Mouse (Mus musculus): ENCODE data around the gene Cmtr2. TPM values are rescaled to one million over a fixed set of nuclear protein-coding genes. Genes with fewer than 3 reads are reported as not detected.

The Cmtr2 gene
- 10.5 and 11.3 TPM in 2 replicates for polyA plus RNA-seq (2016; fragmentation: Nextera tagmentation; extraction: Ambion mirVana)

DNA sequence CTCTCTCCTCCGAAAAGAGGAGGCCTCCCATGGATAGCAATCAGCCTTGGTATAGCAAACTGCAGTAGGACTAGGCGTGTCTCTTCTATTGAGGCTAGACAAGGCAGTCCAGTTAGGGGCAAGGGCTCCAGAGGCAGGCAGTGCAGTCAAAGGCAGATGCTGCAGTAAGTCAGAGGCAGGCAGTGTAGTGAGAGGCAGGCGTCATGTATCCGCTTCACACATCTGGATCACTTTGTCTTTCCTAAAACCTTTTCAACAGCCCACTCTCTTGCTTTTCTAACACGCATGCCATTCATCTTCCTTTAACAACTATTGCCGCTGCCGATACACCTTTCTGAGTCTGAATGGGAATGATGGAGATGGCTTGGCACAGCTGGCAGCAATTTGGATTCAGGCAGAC lies at the start of gene Cmtr2:
Cmtr2 (plus strand) TSS at position 301 of the 400 bp plus-strand sequence.
- Histone ChIP-seq H3K36me3 (no peaks in the 10 kb centered on the region), H3K9me3 (replicated peaks) (no peaks in the 10 kb centered on the region), H3K4me1 (peaks cover 13% of the 10 kb centered on the region), H3K4me3 (no peak within 1 kb of the TSS), H3K27me3 (no peaks in the 10 kb centered on the region), H3K27ac (no peak within 1 kb of the TSS), H3K9ac (no peak within 1 kb of the TSS), H3K4me2 (replicated peaks) (no peak within 1 kb of the TSS)
- no peak for ATAC-seq (ENCODE audit: low FRiP score)
- WGBS, result 74% methylated on average over 7 of the region's 7 CpGs

GRCm38 (mm10) chr8:110166270-110166669 lies 49.2 kb upstream of the Cmtr2 start:
- peaks cover 28% of the 10 kb centered on the region for H3K27me3 ChIP-seq
- no peaks in the 10 kb centered on the region for H3K36me3 ChIP-seq
- H3K4me2 ChIP-seq (replicated peaks), result no peak overlapping the region
- no peak overlapping the region for H3K9ac ChIP-seq
- 78% methylated on average over 8 of the region's 8 CpGs for WGBS
- peaks cover 4% of the 10 kb centered on the region for H3K4me1 ChIP-seq
- no peak for ATAC-seq (ENCODE audit: low FRiP score)
- H3K27ac ChIP-seq, result no peak overlapping the region
- no peak overlapping the region for H3K4me3 ChIP-seq
- no peaks in the 10 kb centered on the region for H3K9me3 ChIP-seq (replicated peaks)

DNA sequence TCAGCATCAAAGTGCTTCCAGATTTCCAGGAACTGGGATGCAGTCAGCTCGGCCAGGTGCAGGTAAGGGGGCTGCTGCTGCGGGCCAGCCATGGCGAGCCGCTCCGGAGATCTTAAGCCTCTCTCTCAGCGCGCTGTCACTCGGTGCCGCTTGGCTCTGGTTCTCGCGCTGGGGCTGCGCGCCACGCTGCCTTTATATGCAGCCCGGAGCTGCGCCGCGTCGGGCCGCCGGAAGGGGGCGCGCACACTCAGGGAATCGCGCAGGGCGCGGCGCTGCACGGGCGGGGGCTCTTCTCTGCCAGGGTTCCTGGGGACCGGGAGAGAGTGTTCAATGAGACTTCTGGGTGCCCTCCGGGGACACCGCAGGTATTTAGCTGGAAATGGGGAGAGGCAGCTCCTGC lies 47.4 kb upstream of the Cmtr2 start, which contains the start of gene Calb2:
Calb2 (minus strand) TSS at position 165 of the 400 bp plus-strand sequence.
- Histone ChIP-seq H3K9ac (no peak within 1 kb of the TSS), H3K36me3 (no peaks in the 10 kb centered on the region), H3K9me3 (replicated peaks) (no peaks in the 10 kb centered on the region), H3K4me3 (peak within 1 kb of the TSS; percentile 16; the same call in 1 of the 2 replicates), H3K27ac (no peak within 1 kb of the TSS), H3K4me2 (replicated peaks) (peak within 1 kb of the TSS; percentile 48), H3K27me3 (peaks cover 28% of the 10 kb centered on the region), H3K4me1 (peaks cover 4% of the 10 kb centered on the region)
- ATAC-seq (ENCODE audit: low FRiP score), result peak; percentile 74
- under 1% methylated on average over 33 of the region's 33 CpGs for WGBS

DNA sequence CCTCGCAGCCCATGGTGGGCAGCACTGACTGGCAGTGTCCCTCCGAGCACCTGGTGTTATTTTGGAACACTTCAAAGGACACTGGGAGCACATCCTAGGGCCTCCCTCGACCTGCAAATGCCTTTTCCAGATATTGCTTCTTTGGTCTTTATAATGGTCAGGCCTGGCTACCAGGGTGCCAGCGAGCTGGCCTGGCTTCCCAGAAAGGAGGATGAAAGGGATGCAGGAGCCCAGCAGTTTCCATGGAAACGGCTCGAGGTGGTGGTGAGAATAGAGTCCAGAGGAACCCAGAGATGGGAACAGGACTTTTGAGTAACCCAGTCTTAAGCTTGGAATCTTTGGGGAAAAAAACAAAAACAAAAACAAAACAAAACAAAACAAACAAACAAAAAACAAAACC lies 43.3 kb upstream of the Cmtr2 start:
- H3K4me1 ChIP-seq, result peaks cover 4% of the 10 kb centered on the region
- WGBS, result 50% methylated on average over 6 of the region's 6 CpGs
- H3K27ac ChIP-seq, result no peak overlapping the region
- H3K9ac ChIP-seq, result no peak overlapping the region
- no peaks in the 10 kb centered on the region for H3K36me3 ChIP-seq
- no peak overlapping the region for H3K4me3 ChIP-seq
- peaks cover 27% of the 10 kb centered on the region for H3K27me3 ChIP-seq
- H3K9me3 ChIP-seq (replicated peaks), result no peaks in the 10 kb centered on the region
- no peak overlapping the region for H3K4me2 ChIP-seq (replicated peaks)
- no peak for ATAC-seq (ENCODE audit: low FRiP score)

DNA sequence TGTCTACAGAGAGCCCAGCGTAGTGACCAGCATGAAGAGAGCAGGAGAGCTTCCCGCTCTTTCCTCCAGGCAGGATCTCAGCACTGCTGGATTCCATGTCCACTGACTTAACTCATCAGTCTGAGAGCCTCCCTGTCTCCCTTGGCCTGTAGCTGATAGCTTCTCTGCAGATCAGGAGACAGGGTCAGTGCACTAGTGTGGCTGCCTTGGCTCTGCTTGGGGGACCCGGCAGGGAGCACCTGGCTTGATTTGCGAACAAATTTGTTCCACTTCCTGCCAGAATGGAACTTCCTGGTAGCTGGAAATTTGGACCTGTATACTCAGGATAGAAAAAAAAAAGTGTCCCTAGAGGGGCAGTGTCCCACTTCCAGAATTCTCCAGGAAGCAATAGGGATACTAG lies 40.6 kb upstream of the Cmtr2 start:
- Histone ChIP-seq H3K9ac (no peak overlapping the region), H3K27me3 (peaks cover under 1% of the 10 kb centered on the region), H3K4me2 (replicated peaks) (no peak overlapping the region), H3K9me3 (replicated peaks) (no peaks in the 10 kb centered on the region), H3K36me3 (no peaks in the 10 kb centered on the region), H3K4me3 (no peak overlapping the region), H3K4me1 (peaks cover 8% of the 10 kb centered on the region; the same call in 1 of the 2 replicates), H3K27ac (no peak overlapping the region)
- WGBS, result 83% methylated on average over 4 of the region's 4 CpGs
- ATAC-seq (ENCODE audit: low FRiP score), result no peak

DNA sequence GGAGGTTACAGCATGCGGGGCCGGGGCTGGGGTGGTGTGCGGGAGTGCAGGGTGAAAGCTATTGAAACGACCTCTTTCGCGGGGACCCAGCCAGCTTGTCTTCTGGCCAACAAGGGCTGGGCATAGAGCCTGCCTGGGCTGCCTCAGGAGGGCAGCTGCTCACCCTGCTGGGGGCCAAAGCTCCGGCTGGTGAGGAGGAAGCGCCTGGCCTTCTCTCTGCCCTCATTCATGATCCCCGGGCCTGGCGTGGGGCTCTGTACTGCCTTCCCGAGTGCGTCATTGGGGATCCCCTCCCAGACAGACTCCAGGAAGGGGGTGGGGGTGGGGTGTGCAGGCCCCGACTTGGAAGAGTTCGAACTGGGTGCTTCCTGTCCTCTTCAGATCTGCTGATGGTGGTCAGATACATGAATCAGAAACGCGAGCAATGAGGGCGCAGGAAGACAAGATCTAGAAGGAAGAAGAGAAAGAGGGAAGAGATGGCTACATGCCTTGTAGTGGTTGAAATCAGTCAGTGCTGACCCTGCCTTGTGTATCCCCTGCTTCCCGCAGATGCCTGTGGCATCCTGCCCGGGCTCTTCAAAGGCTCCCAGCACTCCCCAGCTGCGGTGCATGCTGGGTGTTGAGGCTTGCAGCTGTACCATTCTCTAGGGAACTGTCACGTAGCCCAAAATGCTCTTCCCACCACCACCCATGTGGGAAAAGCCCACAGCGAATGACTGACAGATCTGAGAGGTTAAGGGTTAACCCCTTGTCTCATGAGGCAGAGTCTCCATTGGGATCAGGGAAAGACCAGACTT lies 37.9 kb upstream of the Cmtr2 start:
- Histone ChIP-seq H3K9ac (no peak overlapping the region), H3K4me2 (replicated peaks) (0 out of 2 replicates have a peak overlapping the region, but pooled peaks have one; percentile 13), H3K27me3 (no peaks in the 10 kb centered on the region; the same call in 1 of the 2 replicates), H3K4me3 (no peak overlapping the region), H3K27ac (no peak overlapping the region), H3K9me3 (replicated peaks) (no peaks in the 10 kb centered on the region), H3K36me3 (no peaks in the 10 kb centered on the region), H3K4me1 (peaks cover 8% of the 10 kb centered on the region)
- 0 out of 2 replicates have a peak, but pooled peaks have one; percentile 38 for ATAC-seq (ENCODE audit: low FRiP score)
- WGBS, result 28% methylated on average over 22 of the region's 22 CpGs

- no peak for ATAC-seq (ENCODE audit: low FRiP score)
- H3K27ac ChIP-seq, result 0 out of 2 replicates have a peak overlapping the region, but pooled peaks have one; percentile 23
Observed at GRCm38 (mm10) chr8:110182735-110183367, 32.6 kb upstream of the Cmtr2 start.

DNA sequence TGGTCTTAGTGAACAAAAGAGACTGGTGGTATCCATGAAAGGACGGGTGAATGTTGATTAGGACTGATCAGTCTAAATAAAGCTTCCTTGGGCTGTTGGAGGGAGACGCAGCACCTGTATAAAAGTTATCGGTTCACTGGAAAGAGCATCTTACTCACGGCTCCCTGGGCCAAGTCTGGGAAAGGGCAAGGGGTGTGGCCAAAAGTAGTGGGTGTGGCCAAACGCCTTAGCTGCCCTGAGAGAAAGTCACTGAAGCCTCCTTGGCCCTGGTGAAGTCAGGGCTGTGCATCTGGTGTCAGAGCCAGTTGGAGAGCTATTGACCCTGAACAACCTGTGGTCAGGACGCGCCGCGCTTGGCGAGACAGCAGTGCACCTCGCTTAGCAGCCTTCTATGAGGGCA lies 31.7 kb upstream of the Cmtr2 start:
- 23% methylated on average over 11 of the region's 11 CpGs for WGBS
- no peak for ATAC-seq (ENCODE audit: low FRiP score)

More at GRCm38 (mm10) chr8:110182735-110183367, 32.6 kb upstream of the Cmtr2 start:
- Histone ChIP-seq H3K27me3 (no peaks in the 10 kb centered on the region; the same call in 1 of the 2 replicates), H3K9me3 (replicated peaks) (no peaks in the 10 kb centered on the region), H3K36me3 (no peaks in the 10 kb centered on the region), H3K9ac (no peak overlapping the region), H3K4me1 (peaks cover 6% of the 10 kb centered on the region), H3K4me2 (replicated peaks) (no peak overlapping the region), H3K4me3 (no peak overlapping the region)
- WGBS, result 76% methylated on average over 11 of the region's 11 CpGs

GRCm38 (mm10) chr8:110185538-110185937 lies 29.9 kb upstream of the Cmtr2 start:
- no peak overlapping the region for H3K27ac ChIP-seq
- WGBS, result 80% methylated on average over 4 of the region's 4 CpGs
- H3K4me2 ChIP-seq (replicated peaks), result no peak overlapping the region
- no peak for ATAC-seq (ENCODE audit: low FRiP score)
- H3K9me3 ChIP-seq (replicated peaks), result no peaks in the 10 kb centered on the region
- H3K4me1 ChIP-seq, result peaks cover 14% of the 10 kb centered on the region
- no peaks in the 10 kb centered on the region for H3K27me3 ChIP-seq
- H3K9ac ChIP-seq, result no peak overlapping the region
- H3K36me3 ChIP-seq, result no peaks in the 10 kb centered on the region
- no peak overlapping the region for H3K4me3 ChIP-seq

More for the DNA sequence above, 31.7 kb upstream of the Cmtr2 start:
- Histone ChIP-seq H3K9ac (no peak overlapping the region), H3K4me3 (no peak overlapping the region), H3K4me1 (peaks cover 5% of the 10 kb centered on the region), H3K36me3 (no peaks in the 10 kb centered on the region), H3K9me3 (replicated peaks) (no peaks in the 10 kb centered on the region), H3K27me3 (no peaks in the 10 kb centered on the region), H3K4me2 (replicated peaks) (no peak overlapping the region), H3K27ac (no peak overlapping the region)

- Histone ChIP-seq H3K4me3 (no peak overlapping the region), H3K4me1 (peaks cover 9% of the 10 kb centered on the region), H3K9ac (no peak overlapping the region), H3K9me3 (replicated peaks) (no peaks in the 10 kb centered on the region), H3K4me2 (replicated peaks) (no peak overlapping the region), H3K27me3 (no peaks in the 10 kb centered on the region), H3K27ac (0 out of 2 replicates have a peak overlapping the region, but pooled peaks have one; percentile 30), H3K36me3 (no peaks in the 10 kb centered on the region)
- WGBS, result 27% methylated on average over 8 of the region's 8 CpGs
- ATAC-seq (ENCODE audit: low FRiP score), result no peak
Observed at GRCm38 (mm10) chr8:110188961-110189750, 26.3 kb upstream of the Cmtr2 start.

DNA sequence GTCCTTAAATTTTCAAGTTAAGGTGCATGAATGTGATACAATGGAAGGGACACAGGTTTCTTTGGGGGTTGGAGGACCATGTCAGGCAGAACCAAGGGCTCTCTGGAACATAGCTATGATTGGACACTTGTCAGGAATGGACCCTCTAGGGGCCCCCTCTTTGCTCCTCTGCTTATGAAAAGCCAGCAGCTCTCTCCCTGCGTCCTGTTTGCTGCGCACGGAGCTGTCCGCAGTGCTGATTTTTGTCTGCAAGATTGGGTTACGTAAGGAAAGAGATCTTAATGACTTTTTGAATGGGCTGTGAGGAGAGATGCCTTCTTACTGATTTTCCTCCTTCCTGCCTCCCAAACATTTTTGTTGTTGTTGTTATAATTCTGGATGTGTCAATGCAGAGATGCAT lies 18.8 kb upstream of the Cmtr2 start:
- H3K9ac ChIP-seq, result no peak overlapping the region
- H3K27ac ChIP-seq, result no peak overlapping the region
- H3K4me2 ChIP-seq (replicated peaks), result no peak overlapping the region
- H3K27me3 ChIP-seq, result peaks cover 5% of the 10 kb centered on the region; the same call in 1 of the 2 replicates
- no peak overlapping the region for H3K4me3 ChIP-seq
- H3K36me3 ChIP-seq, result no peaks in the 10 kb centered on the region
- H3K9me3 ChIP-seq (replicated peaks), result no peaks in the 10 kb centered on the region
- ATAC-seq (ENCODE audit: low FRiP score), result no peak
- H3K4me1 ChIP-seq, result no peaks in the 10 kb centered on the region
- WGBS, result 0% methylated on average over 5 of the region's 5 CpGs

- Histone ChIP-seq H3K36me3 (no peaks in the 10 kb centered on the region), H3K4me1 (no peaks in the 10 kb centered on the region), H3K27ac (no peak overlapping the region), H3K9ac (no peak overlapping the region), H3K4me2 (replicated peaks) (no peak overlapping the region), H3K27me3 (peaks cover 5% of the 10 kb centered on the region; the same call in 1 of the 2 replicates), H3K4me3 (no peak overlapping the region), H3K9me3 (replicated peaks) (no peaks in the 10 kb centered on the region)
- no peak for ATAC-seq (ENCODE audit: low FRiP score)
- 30% methylated on average over 11 of the region's 11 CpGs for WGBS
Observed at GRCm38 (mm10) chr8:110201806-110202205, 13.7 kb upstream of the Cmtr2 start.

Measured in hindbrain, embryonic 12.5 days (tissue).